Mouse (Mus musculus): ENCODE data around the gene Pik3r3.

DNA sequence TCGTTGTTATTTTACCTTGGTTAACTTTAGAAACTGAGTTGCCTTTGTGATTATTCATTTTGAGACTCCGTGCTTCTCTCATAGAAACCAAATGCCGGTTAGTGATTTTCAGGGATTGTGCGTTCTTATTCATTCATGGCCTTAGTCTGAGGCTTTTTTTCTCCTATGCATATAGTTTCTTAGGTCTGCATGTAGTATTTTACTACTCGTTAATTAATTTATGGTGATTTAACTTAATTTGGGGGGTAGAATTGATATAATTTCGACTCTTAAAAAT is 1.4 kb downstream of the Pik3r3 start:
- no peak for TF ChIP-seq CTCF (IDR thresholded peaks at IDR 0.05; ENCODE audit: borderline replicate concordance, insufficient read depth, low read length)
- no peak for TF ChIP-seq POLR2A (IDR thresholded peaks at IDR 0.05; ENCODE audit: low read depth, low read length)
